ENCODE assay signal across 8 mouse cellular contexts in the genomic region with DNA sequence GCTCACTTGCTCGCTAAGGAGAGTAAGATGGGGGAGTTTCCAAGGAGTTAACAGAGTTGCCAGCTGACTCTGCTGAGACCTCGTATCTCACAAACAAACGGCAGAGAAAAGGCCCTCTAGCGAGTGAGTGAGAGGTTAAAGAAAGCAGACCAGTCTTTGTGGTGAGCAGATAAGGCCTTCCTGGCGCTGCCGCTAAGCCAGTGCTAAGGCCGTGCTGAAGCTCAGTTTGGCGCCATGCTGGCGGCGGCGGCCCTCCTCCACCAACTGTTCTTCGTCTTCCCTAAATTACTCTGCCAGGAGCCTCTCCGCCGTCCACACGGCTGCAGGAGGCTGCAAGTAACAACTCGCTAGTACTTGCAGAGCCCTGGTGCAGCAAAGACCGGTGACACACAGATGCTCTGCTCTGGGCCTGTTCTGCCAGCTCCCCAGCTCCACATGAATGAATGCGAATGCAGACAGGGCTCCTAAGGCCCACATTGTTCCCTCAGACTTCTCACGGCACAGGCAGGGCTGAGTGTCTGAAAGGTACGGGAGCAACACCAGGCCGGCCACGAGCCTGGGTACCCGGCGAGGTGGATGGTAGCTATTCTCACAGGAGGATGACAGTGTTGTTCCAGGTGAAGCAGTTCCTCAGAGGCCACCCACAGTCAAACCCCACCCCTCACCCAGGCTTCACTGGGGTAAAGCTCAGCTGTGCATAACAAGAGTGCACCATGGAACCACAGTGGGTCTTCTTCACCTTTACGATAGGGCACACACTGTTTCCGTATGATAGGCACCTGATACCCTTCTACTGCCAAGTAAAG. TPM values are rescaled to one million over a fixed set of nuclear protein-coding genes. Genes with fewer than 3 reads are reported as not detected.
DNase-seq lines count a peak whose midpoint lies in the region; ATAC-seq lines count a peak whose summit lies in the region.

No protein-coding gene starts in this region.

- no peaks in the 10 kb centered on the region for H3K27me3 ChIP-seq in forebrain, embryonic 13.5 days
- H3K27me3 ChIP-seq in neural tube, embryonic 12.5 days (replicated peaks), result no peaks in the 10 kb centered on the region

- H3K9ac ChIP-seq in forebrain, embryonic 13.5 days, result peak overlapping the region; percentile 21
- peak overlapping the region; percentile 38; the same call in 1 of the 2 replicates for H3K9ac ChIP-seq in neural tube, embryonic 12.5 days

- no peak overlapping the region for H3K4me2 ChIP-seq in forebrain, embryonic 13.5 days
- peak overlapping the region; percentile 33; the same call in 1 of the 2 replicates for H3K4me2 ChIP-seq in neural tube, embryonic 12.5 days (replicated peaks)

- peaks cover 7% of the 10 kb centered on the region for H3K4me1 ChIP-seq in forebrain, embryonic 13.5 days
- peaks cover 7% of the 10 kb centered on the region; the same call in 1 of the 2 replicates for H3K4me1 ChIP-seq in neural tube, embryonic 12.5 days

- 15% methylated on average over 26 of the region's 26 CpGs for WGBS in forebrain, embryonic 13.5 days
- 25% methylated on average over 26 of the region's 26 CpGs for WGBS in neural tube, embryonic 12.5 days

- no peaks in the 10 kb centered on the region for H3K9me3 ChIP-seq in forebrain, embryonic 13.5 days (replicated peaks)
- H3K9me3 ChIP-seq in neural tube, embryonic 12.5 days, result no peaks in the 10 kb centered on the region

- no peak overlapping the region for H3K4me3 ChIP-seq in forebrain, embryonic 13.5 days
- H3K4me3 ChIP-seq in neural tube, embryonic 12.5 days, result no peak overlapping the region

- H3K27ac ChIP-seq in forebrain, embryonic 13.5 days, result no peak overlapping the region
- no peak overlapping the region for H3K27ac ChIP-seq in neural tube, embryonic 12.5 days

- H3K36me3 ChIP-seq in forebrain, embryonic 13.5 days (ENCODE audit: poor library complexity, severe bottlenecking), result peaks cover 74% of the 10 kb centered on the region
- peaks cover 61% of the 10 kb centered on the region for H3K36me3 ChIP-seq in neural tube, embryonic 12.5 days

- ATAC-seq in forebrain, embryonic 13.5 days, result no peak
- ATAC-seq in neural tube, embryonic 12.5 days (ENCODE audit: low FRiP score, low read depth), result no peak

- peak; percentile 31 for DNase-seq in adrenal gland, postnatal 10 days
- DNase-seq in adrenal gland, adult 8-10 months, result no peak
- DNase-seq in MEL-GATA-1-ER (ENCODE audit: extremely low read depth, low read depth), result peak; percentile 72
- peak; percentile 31 to 58 for DNase-seq in kidney, postnatal 4 days
- no peak for DNase-seq in adrenal gland, adult 2 months
- no peak for DNase-seq in layer of hippocampus, adult 8-10 months (ENCODE audit: low spot score in 2 of 2)

RNA-seq across cellular contexts. Expression of gene Ugdh, which starts 19.9 kb away (rescaled TPM):
- 10 to 100 TPM; 46.9 to 47.9 TPM for total RNA-seq in adrenal gland, postnatal 10 days (2021)
- 10 to 100 TPM; 68.1 to 84.6 (median 74.7) TPM for total RNA-seq in adrenal gland, adult 8-10 months (2022)
- 60.3 and 62.4 TPM in 2 replicates for polyA plus RNA-seq in forebrain, embryonic 13.5 days (2015; fragmentation: Nextera tagmentation; extraction: Ambion mirVana)
- 69.9 and 70.3 TPM in 2 replicates for polyA plus RNA-seq in neural tube, embryonic 12.5 days (2016; fragmentation: Nextera tagmentation; extraction: Ambion mirVana)
- 10 to 100 TPM; 71.8 to 82.5 TPM for total RNA-seq in adrenal gland, adult 2 months (2021)
- polyA plus RNA-seq in adrenal gland, adult 2 months (2012; rRNA removed), result 5.7 and 5.9 TPM in 2 replicates
- total RNA-seq in layer of hippocampus, adult 8-10 months (2022), result 10 to 100 TPM; 33.8 to 41.4 (median 35.8) TPM

RNA-seq across cellular contexts. Expression of gene Lias, which starts 24.6 kb away (rescaled TPM):
- 10 to 100 TPM; 69.8 to 74.1 TPM for total RNA-seq in adrenal gland, postnatal 10 days (2021)
- total RNA-seq in adrenal gland, adult 8-10 months (2022), result 10 to 100 TPM; 51.2 to 69.4 (median 58.5) TPM
- 67.7 and 68.6 TPM in 2 replicates for polyA plus RNA-seq in forebrain, embryonic 13.5 days (2015; fragmentation: Nextera tagmentation; extraction: Ambion mirVana)
- polyA plus RNA-seq in neural tube, embryonic 12.5 days (2016; fragmentation: Nextera tagmentation; extraction: Ambion mirVana), result 61.6 and 63.0 TPM in 2 replicates
- 10 to 100 TPM; 46.0 to 62.3 TPM for total RNA-seq in adrenal gland, adult 2 months (2021)
- polyA plus RNA-seq in adrenal gland, adult 2 months (2012; rRNA removed), result 4.9 and 5.2 TPM in 2 replicates
- 10 to 100 TPM; 29.3 to 36.6 (median 33.2) TPM for total RNA-seq in layer of hippocampus, adult 8-10 months (2022)

RNA-seq across cellular contexts. Expression of gene Rpl9, which starts 24.6 kb away (rescaled TPM):
- 1,000 to 10,000 TPM; 1,097 to 1,198 TPM for total RNA-seq in adrenal gland, postnatal 10 days (2021)
- 1,000 to 10,000 TPM in 3 of 4 experiments, 100 to 1,000 TPM in 1; 977 to 1,080 (median 1,050) TPM for total RNA-seq in adrenal gland, adult 8-10 months (2022)
- 767 and 793 TPM in 2 replicates for polyA plus RNA-seq in forebrain, embryonic 13.5 days (2015; fragmentation: Nextera tagmentation; extraction: Ambion mirVana)
- polyA plus RNA-seq in neural tube, embryonic 12.5 days (2016; fragmentation: Nextera tagmentation; extraction: Ambion mirVana), result 677 and 706 TPM in 2 replicates
- total RNA-seq in adrenal gland, adult 2 months (2021), result 1,000 to 10,000 TPM in 1 of 2 experiments, 100 to 1,000 TPM in 1; 692 to 1,124 TPM
- polyA plus RNA-seq in adrenal gland, adult 2 months (2012; rRNA removed), result 22.2 and 28.6 TPM in 2 replicates
- total RNA-seq in layer of hippocampus, adult 8-10 months (2022), result 100 to 1,000 TPM; 695 to 839 (median 753) TPM

Comparison
In these comparisons a context has a peak if more than half of its experiments do, and no peak if none do; other contexts are left out.
1. DNase-seq: peak in adrenal gland, postnatal 10 days (single experiment), MEL-GATA-1-ER (single experiment) and kidney, postnatal 4 days (2 of 2); none in adrenal gland, adult 8-10 months (single experiment), adrenal gland, adult 2 months (single experiment) and layer of hippocampus, adult 8-10 months (0 of 2).